Mouse (Mus musculus): ENCODE results near the gene Atp5g3. TPM values are rescaled to one million over a fixed set of nuclear protein-coding genes. Genes with fewer than 3 reads are reported as not detected.
"Not testable (repeated sequence)": the region's sequence is repeated elsewhere in the genome, so short reads cannot be mapped to it uniquely, and the experiment has no call there.

The Atp5g3 gene
- polyA plus RNA-seq, 1 experiment, result 165 TPM

- TF ChIP-seq GATA1 (IDR thresholded peaks at IDR 0.05; ENCODE audit: low read length) (no peak), TAL1 (IDR thresholded peaks at IDR 0.05; ENCODE audit: low read length) (no peak)
- Histone ChIP-seq H3K4me1 (ENCODE audit: control insufficient read depth) (peaks cover 32% of the 10 kb centered on the region), H3K27me3 (ENCODE audit: control insufficient read depth) (no peaks in the 10 kb centered on the region), H3K36me3 (ENCODE audit: control insufficient read depth) (peaks cover 41% of the 10 kb centered on the region), H3K9me3 (ENCODE audit: control insufficient read depth, low read length) (no peaks in the 10 kb centered on the region), H3K4me3 (replicated peaks) (peak overlapping the region; percentile 35)
Measured at GRCm38 (mm10) chr2:73903536-73903935, 7.6 kb downstream of the Atp5g3 start.

GRCm38 (mm10) chr2:73902328-73902727 lies 8.8 kb downstream of the Atp5g3 start:
- Histone ChIP-seq H3K36me3 (ENCODE audit: control insufficient read depth) (peaks cover 29% of the 10 kb centered on the region), H3K4me1 (ENCODE audit: control insufficient read depth) (peaks cover 25% of the 10 kb centered on the region)
- H3K4me3 ChIP-seq (replicated peaks); H3K27me3 ChIP-seq (ENCODE audit: control insufficient read depth); H3K9me3 ChIP-seq (ENCODE audit: control insufficient read depth, low read length): not testable (repeated sequence)

GRCm38 (mm10) chr2:73901169-73901568 lies 10.0 kb downstream of the Atp5g3 start:
- H3K27me3 ChIP-seq (ENCODE audit: control insufficient read depth), result no peaks in the 10 kb centered on the region
- no peak overlapping the region for H3K4me3 ChIP-seq (replicated peaks)
- TF ChIP-seq TAL1 (IDR thresholded peaks at IDR 0.05; ENCODE audit: low read length) (no peak), GATA1 (IDR thresholded peaks at IDR 0.05; ENCODE audit: low read length) (no peak)
- peaks cover 19% of the 10 kb centered on the region for H3K36me3 ChIP-seq (ENCODE audit: control insufficient read depth)
- H3K4me1 ChIP-seq (ENCODE audit: control insufficient read depth), result peaks cover 25% of the 10 kb centered on the region
- H3K9me3 ChIP-seq (ENCODE audit: control insufficient read depth, low read length), result no peaks in the 10 kb centered on the region

- Histone ChIP-seq H3K4me3 (replicated peaks) (no peak overlapping the region), H3K27me3 (ENCODE audit: control insufficient read depth) (no peaks in the 10 kb centered on the region), H3K36me3 (ENCODE audit: control insufficient read depth) (peaks cover 14% of the 10 kb centered on the region), H3K9me3 (ENCODE audit: control insufficient read depth, low read length) (no peaks in the 10 kb centered on the region), H3K4me1 (ENCODE audit: control insufficient read depth) (peaks cover 25% of the 10 kb centered on the region)
- TF ChIP-seq GATA1 (IDR thresholded peaks at IDR 0.05; ENCODE audit: low read length), result no peak
- no peak for TF ChIP-seq TAL1 (IDR thresholded peaks at IDR 0.05; ENCODE audit: low read length)
Measured at GRCm38 (mm10) chr2:73900364-73900763, 10.8 kb downstream of the Atp5g3 start.

- H3K4me1 ChIP-seq (ENCODE audit: control insufficient read depth), result peaks cover 13% of the 10 kb centered on the region
- not testable (repeated sequence) for H3K4me3 ChIP-seq (replicated peaks); H3K9me3 ChIP-seq (ENCODE audit: control insufficient read depth, low read length); H3K36me3 ChIP-seq (ENCODE audit: control insufficient read depth); H3K27me3 ChIP-seq (ENCODE audit: control insufficient read depth)
Measured at GRCm38 (mm10) chr2:73896919-73897318, 14.2 kb downstream of the Atp5g3 start.

GRCm38 (mm10) chr2:73893473-73894270 lies 17.5 kb downstream of the Atp5g3 start:
- peak overlapping the region; percentile 74 for H3K4me3 ChIP-seq (replicated peaks)
- peaks cover 31% of the 10 kb centered on the region for H3K4me1 ChIP-seq (ENCODE audit: control insufficient read depth)
- peaks cover 9% of the 10 kb centered on the region for H3K36me3 ChIP-seq (ENCODE audit: control insufficient read depth)
- no peaks in the 10 kb centered on the region for H3K27me3 ChIP-seq (ENCODE audit: control insufficient read depth)
- TF ChIP-seq TAL1 (IDR thresholded peaks at IDR 0.05; ENCODE audit: low read length) (no peak), GATA1 (IDR thresholded peaks at IDR 0.05; ENCODE audit: low read length) (no peak)
- no peaks in the 10 kb centered on the region for H3K9me3 ChIP-seq (ENCODE audit: control insufficient read depth, low read length)

- Histone ChIP-seq H3K27me3 (ENCODE audit: control insufficient read depth) (no peaks in the 10 kb centered on the region), H3K4me1 (ENCODE audit: control insufficient read depth) (peaks cover 34% of the 10 kb centered on the region)
- TF ChIP-seq GATA1 (IDR thresholded peaks at IDR 0.05; ENCODE audit: low read length) (no peak), TAL1 (IDR thresholded peaks at IDR 0.05; ENCODE audit: low read length) (no peak)
Measured at GRCm38 (mm10) chr2:73892464-73893296, 18.4 kb downstream of the Atp5g3 start, which contains the start of gene Atf2. Gene Atf2 (minus strand): TSS chr2:73892639.

GRCm38 (mm10) chr2:73891701-73892463 lies 19.2 kb downstream of the Atp5g3 start:
- peaks cover 15% of the 10 kb centered on the region for H3K36me3 ChIP-seq (ENCODE audit: control insufficient read depth)
- TF ChIP-seq GATA1 (IDR thresholded peaks at IDR 0.05; ENCODE audit: low read length), result no peak
- no peak for TF ChIP-seq TAL1 (IDR thresholded peaks at IDR 0.05; ENCODE audit: low read length)

More at GRCm38 (mm10) chr2:73892464-73893296, 18.4 kb downstream of the Atp5g3 start, which contains the start of gene Atf2:
- Histone ChIP-seq H3K4me3 (replicated peaks) (peak within 1 kb of the TSS; percentile 74), H3K36me3 (ENCODE audit: control insufficient read depth) (peaks cover 11% of the 10 kb centered on the region), H3K9me3 (ENCODE audit: control insufficient read depth, low read length) (no peaks in the 10 kb centered on the region)

GRCm38 (mm10) chr2:73885997-73886396 lies 25.1 kb downstream of the Atp5g3 start:
- Histone ChIP-seq H3K4me1 (ENCODE audit: control insufficient read depth) (peaks cover 28% of the 10 kb centered on the region), H3K36me3 (ENCODE audit: control insufficient read depth) (peaks cover 20% of the 10 kb centered on the region), H3K4me3 (replicated peaks) (no peak overlapping the region), H3K9me3 (ENCODE audit: control insufficient read depth, low read length) (no peaks in the 10 kb centered on the region), H3K27me3 (ENCODE audit: control insufficient read depth) (no peaks in the 10 kb centered on the region)
- TF ChIP-seq GATA1 (IDR thresholded peaks at IDR 0.05; ENCODE audit: low read length) (no peak), TAL1 (IDR thresholded peaks at IDR 0.05; ENCODE audit: low read length) (no peak)

More at GRCm38 (mm10) chr2:73891701-73892463, 19.2 kb downstream of the Atp5g3 start:
- H3K4me1 ChIP-seq (ENCODE audit: control insufficient read depth), result peaks cover 40% of the 10 kb centered on the region
- no peaks in the 10 kb centered on the region for H3K27me3 ChIP-seq (ENCODE audit: control insufficient read depth)
- peak overlapping the region; percentile 74 for H3K4me3 ChIP-seq (replicated peaks)
- H3K9me3 ChIP-seq (ENCODE audit: control insufficient read depth, low read length), result no peaks in the 10 kb centered on the region
